Mouse (Mus musculus): Measurements from ENCODE around the gene Dcaf12l2. TPM values are rescaled to one million over a fixed set of nuclear protein-coding genes. Genes with fewer than 3 reads are reported as not detected.
A peak's percentile ranks its signal among the peaks of the same experiment; 100 is the strongest.

Dcaf12l2 gene
- 1 to 10 TPM; 1.6 to 2.4 TPM for total RNA-seq (2021)
- long read RNA-seq, experiment 1, partial matches to known transcripts: 0 of 1 reads
- long read RNA-seq, experiment 1, other reads (novel, unspliced or antisense): 0 of 1 reads
- long read RNA-seq, experiment 2, partial matches to known transcripts: 0 of 2 reads
- long read RNA-seq, experiment 2, other reads (novel, unspliced or antisense): 0 of 2 reads

GRCm38 (mm10) chrX:44367646-44368521 lies at the start of gene Dcaf12l2:
Gene Dcaf12l2, minus strand, starts transcription at chrX:44368342.
- peak in 1 of 2 experiments; percentile 9 for DNase-seq (ENCODE audit: low spot score in 2 of 2)
- Histone ChIP-seq H3K27ac (0 out of 2 replicates have a peak within 1 kb of the TSS, but pooled peaks have one; percentile 46), H3K4me3 (peak within 1 kb of the TSS; percentile 56)
- no peak for TF ChIP-seq CTCF (conservative IDR thresholded peaks at IDR 0.05)

GRCm38 (mm10) chrX:44367280-44367645 lies 879 bp downstream of the Dcaf12l2 start:
- Histone ChIP-seq H3K4me3 (peak overlapping the region; percentile 56), H3K27ac (no peak overlapping the region)
- DNase-seq (ENCODE audit: low spot score in 2 of 2): no peak
- no peak for TF ChIP-seq CTCF (conservative IDR thresholded peaks at IDR 0.05)

Data from layer of hippocampus, adult 2 months (tissue).